Mouse (Mus musculus): ENCODE results near the gene Fosl2. TPM values are rescaled to one million over a fixed set of nuclear protein-coding genes. Genes with fewer than 3 reads are reported as not detected.

The Fosl2 gene
- total RNA-seq, 2 experiments from 2014 or later, result 41.2 to 43.3 TPM

Other genes starting within 250 kb of the Fosl2 start
- gene Plb1, start 96.9 kb downstream of the Fosl2 start, total RNA-seq (2021), result 1 to 10 TPM in 1 of 2 experiments, under 1 TPM in 1; 0.68 to 2.1 TPM

All from left cerebral cortex, postnatal 36 days (tissue).